Mouse (Mus musculus) thymus, adult 2 months (tissue): ENCODE measurements around the gene Fam227b.

ENCODE experiments used
- CTCF ChIP-seq: fragments of 200-500 bp; IDR thresholded peaks from 2 replicates; pipeline ENCODE4 v1.5.1; 2012; ENCODE audit warnings: mild to moderate bottlenecking, control low read depth, low read length, moderate library complexity, borderline replicate concordance; ENCODE audit not compliant: control insufficient read depth, poor library complexity, insufficient read depth; ENCODE audit errors: extremely low read depth
- POLR2A ChIP-seq: fragments of 200-500 bp; IDR thresholded peaks from 2 replicates; pipeline ENCODE4 v1.6.1; 2012; ENCODE audit warnings: mild to moderate bottlenecking, low read length, control low read depth, moderate library complexity; ENCODE audit not compliant: control insufficient read depth, poor library complexity, insufficient read depth; ENCODE audit errors: extremely low read depth

DNA sequence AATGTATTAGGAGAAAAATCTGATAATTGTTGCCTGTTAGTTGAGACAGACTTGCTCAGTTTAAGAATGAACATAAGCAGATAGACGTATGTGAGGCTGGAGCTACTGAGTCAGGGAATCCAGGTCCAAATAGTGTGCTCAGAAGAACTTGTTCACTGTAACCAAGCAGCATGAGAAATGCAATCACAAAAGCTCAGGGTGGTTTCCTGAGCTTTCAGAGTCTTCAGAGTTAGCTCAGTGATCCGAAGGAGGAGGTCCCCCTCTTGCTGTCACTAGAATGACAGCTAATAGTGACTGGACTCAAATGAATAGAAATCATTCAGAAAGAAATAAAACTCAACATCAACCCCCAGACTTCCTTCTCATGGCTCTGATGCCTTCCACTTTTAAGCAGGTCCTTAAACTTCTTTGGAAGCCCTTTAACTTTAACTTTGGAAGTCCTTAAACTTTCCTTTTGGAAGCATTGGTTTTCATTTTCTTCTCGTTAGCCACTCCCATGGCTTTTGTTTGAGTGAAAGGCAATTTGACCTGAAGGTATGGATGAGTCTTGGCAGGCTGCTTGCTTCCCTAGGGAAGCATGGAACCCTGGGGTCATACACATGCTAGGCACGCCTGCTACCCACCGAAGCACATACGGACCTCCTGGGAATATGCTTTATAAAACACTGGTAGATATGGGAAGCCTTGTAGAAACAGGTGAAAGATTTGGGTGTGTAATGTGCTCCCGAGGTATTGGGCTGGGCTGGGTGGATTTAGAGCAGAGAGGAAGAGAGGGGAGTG lies 113.4 kb downstream of the Fam227b start:
- TF ChIP-seq POLR2A (no peak), CTCF (no peak)
